Mouse (Mus musculus): ENCODE data around the gene Oscar. TPM values are rescaled to one million over a fixed set of nuclear protein-coding genes. Genes with fewer than 3 reads are reported as not detected.

Oscar gene
- polyA plus RNA-seq, 1 experiment from 2014 or later, result 0.11 TPM

GRCm38 (mm10) chr7:3614021-3614420 is 1.9 kb downstream of the Oscar start:
- no peak for ATAC-seq
- H3K36me3 ChIP-seq (ENCODE audit: insufficient read depth, low read length), result no peaks in the 10 kb centered on the region

GRCm38 (mm10) chr7:3611006-3611405 is 5.0 kb downstream of the Oscar start:
- H3K4me3 ChIP-seq (ENCODE audit: low read depth, low read length), result no peak overlapping the region
- no peaks in the 10 kb centered on the region for H3K4me1 ChIP-seq (ENCODE audit: insufficient read depth, low read depth, low read length)
- DNase-seq (ENCODE audit: low spot score), result no peak
- no peaks in the 10 kb centered on the region for H3K36me3 ChIP-seq (ENCODE audit: insufficient read depth, low read length)
- no peaks in the 10 kb centered on the region for H3K9me3 ChIP-seq (ENCODE audit: low read length)
- no peaks in the 10 kb centered on the region for H3K27me3 ChIP-seq (replicated peaks; ENCODE audit: insufficient read depth, low read length)
- H3K27ac ChIP-seq (ENCODE audit: low read length), result no peak overlapping the region
- H3K4me2 ChIP-seq (replicated peaks; ENCODE audit: low read depth, low read length), result no peak overlapping the region
- H3K9ac ChIP-seq (replicated peaks; ENCODE audit: low read depth), result no peak overlapping the region
- 80% methylated on average over 13 of the region's 13 CpGs for WGBS
- TF ChIP-seq CTCF (IDR thresholded peaks at IDR 0.05), result no peak
- no peak for TF ChIP-seq EP300 (IDR thresholded peaks at IDR 0.05)
- no peak for ATAC-seq

More at GRCm38 (mm10) chr7:3614021-3614420, 1.9 kb downstream of the Oscar start:
- Histone ChIP-seq H3K9ac (replicated peaks; ENCODE audit: low read depth) (no peak overlapping the region), H3K4me1 (ENCODE audit: insufficient read depth, low read depth, low read length) (peaks cover 6% of the 10 kb centered on the region), H3K9me3 (ENCODE audit: low read length) (no peaks in the 10 kb centered on the region), H3K4me3 (ENCODE audit: low read depth, low read length) (no peak overlapping the region), H3K4me2 (replicated peaks; ENCODE audit: low read depth, low read length) (no peak overlapping the region), H3K27me3 (replicated peaks; ENCODE audit: insufficient read depth, low read length) (no peaks in the 10 kb centered on the region), H3K27ac (ENCODE audit: low read length) (no peak overlapping the region)
- 68% methylated on average over 3 of the region's 3 CpGs for WGBS
- DNase-seq (ENCODE audit: low spot score), result no peak
- TF ChIP-seq CTCF (IDR thresholded peaks at IDR 0.05) (no peak), EP300 (IDR thresholded peaks at IDR 0.05) (no peak)

- Histone ChIP-seq H3K27me3 (replicated peaks; ENCODE audit: insufficient read depth, low read length) (no peaks in the 10 kb centered on the region), H3K36me3 (ENCODE audit: insufficient read depth, low read length) (no peaks in the 10 kb centered on the region), H3K4me3 (ENCODE audit: low read depth, low read length) (no peak overlapping the region), H3K27ac (ENCODE audit: low read length) (no peak overlapping the region), H3K9me3 (ENCODE audit: low read length) (no peaks in the 10 kb centered on the region), H3K4me1 (ENCODE audit: insufficient read depth, low read depth, low read length) (no peaks in the 10 kb centered on the region), H3K9ac (replicated peaks; ENCODE audit: low read depth) (no peak overlapping the region), H3K4me2 (replicated peaks; ENCODE audit: low read depth, low read length) (no peak overlapping the region)
- no peak for ATAC-seq
- WGBS, result 58% methylated on average over 3 of the region's 3 CpGs
- TF ChIP-seq EP300 (IDR thresholded peaks at IDR 0.05), result no peak
- TF ChIP-seq CTCF (IDR thresholded peaks at IDR 0.05), result no peak
- no peak for DNase-seq (ENCODE audit: low spot score)
These were observed 5.5 kb downstream of the Oscar start for GRCm38 (mm10) chr7:3610437-3610836.

GRCm38 (mm10) chr7:3609082-3609481 is 6.9 kb downstream of the Oscar start:
- 42% methylated on average over 3 of the region's 3 CpGs for WGBS
- H3K4me3 ChIP-seq (ENCODE audit: low read depth, low read length), result no peak overlapping the region
- no peaks in the 10 kb centered on the region for H3K9me3 ChIP-seq (ENCODE audit: low read length)
- H3K4me2 ChIP-seq (replicated peaks; ENCODE audit: low read depth, low read length), result no peak overlapping the region
- no peaks in the 10 kb centered on the region for H3K4me1 ChIP-seq (ENCODE audit: insufficient read depth, low read depth, low read length)
- no peak overlapping the region for H3K27ac ChIP-seq (ENCODE audit: low read length)
- ATAC-seq, result no peak
- no peak overlapping the region for H3K9ac ChIP-seq (replicated peaks; ENCODE audit: low read depth)
- no peaks in the 10 kb centered on the region for H3K36me3 ChIP-seq (ENCODE audit: insufficient read depth, low read length)
- no peak for DNase-seq (ENCODE audit: low spot score)
- no peaks in the 10 kb centered on the region for H3K27me3 ChIP-seq (replicated peaks; ENCODE audit: insufficient read depth, low read length)
- TF ChIP-seq CTCF (IDR thresholded peaks at IDR 0.05) (no peak), EP300 (IDR thresholded peaks at IDR 0.05) (no peak)

GRCm38 (mm10) chr7:3608668-3609067 is 7.3 kb downstream of the Oscar start:
- DNase-seq (ENCODE audit: low spot score), result no peak
- H3K36me3 ChIP-seq (ENCODE audit: insufficient read depth, low read length), result no peaks in the 10 kb centered on the region
- no peak overlapping the region for H3K9ac ChIP-seq (replicated peaks; ENCODE audit: low read depth)
- H3K4me1 ChIP-seq (ENCODE audit: insufficient read depth, low read depth, low read length), result no peaks in the 10 kb centered on the region
- no peak overlapping the region for H3K27ac ChIP-seq (ENCODE audit: low read length)
- H3K4me2 ChIP-seq (replicated peaks; ENCODE audit: low read depth, low read length), result no peak overlapping the region
- no peak for ATAC-seq
- H3K9me3 ChIP-seq (ENCODE audit: low read length), result no peaks in the 10 kb centered on the region
- no peak overlapping the region for H3K4me3 ChIP-seq (ENCODE audit: low read depth, low read length)
- TF ChIP-seq EP300 (IDR thresholded peaks at IDR 0.05), result no peak
- TF ChIP-seq CTCF (IDR thresholded peaks at IDR 0.05), result no peak
- H3K27me3 ChIP-seq (replicated peaks; ENCODE audit: insufficient read depth, low read length), result no peaks in the 10 kb centered on the region
- 81% methylated on average over 3 of the region's 3 CpGs for WGBS

GRCm38 (mm10) chr7:3607391-3607790 is 8.6 kb downstream of the Oscar start:
- Histone ChIP-seq H3K27ac (ENCODE audit: low read length) (no peak overlapping the region), H3K4me3 (ENCODE audit: low read depth, low read length) (no peak overlapping the region), H3K27me3 (replicated peaks; ENCODE audit: insufficient read depth, low read length) (no peaks in the 10 kb centered on the region), H3K9ac (replicated peaks; ENCODE audit: low read depth) (no peak overlapping the region), H3K4me2 (replicated peaks; ENCODE audit: low read depth, low read length) (no peak overlapping the region), H3K36me3 (ENCODE audit: insufficient read depth, low read length) (no peaks in the 10 kb centered on the region), H3K9me3 (ENCODE audit: low read length) (no peaks in the 10 kb centered on the region), H3K4me1 (ENCODE audit: insufficient read depth, low read depth, low read length) (no peaks in the 10 kb centered on the region)
- no peak for ATAC-seq
- WGBS, result 78% methylated on average over 6 of the region's 6 CpGs
- DNase-seq (ENCODE audit: low spot score), result no peak
- TF ChIP-seq EP300 (IDR thresholded peaks at IDR 0.05) (no peak), CTCF (IDR thresholded peaks at IDR 0.05) (no peak)

GRCm38 (mm10) chr7:3606798-3607197 is 9.2 kb downstream of the Oscar start:
- Histone ChIP-seq H3K4me3 (ENCODE audit: low read depth, low read length) (no peak overlapping the region), H3K27ac (ENCODE audit: low read length) (no peak overlapping the region), H3K9me3 (ENCODE audit: low read length) (no peaks in the 10 kb centered on the region), H3K4me2 (replicated peaks; ENCODE audit: low read depth, low read length) (no peak overlapping the region), H3K4me1 (ENCODE audit: insufficient read depth, low read depth, low read length) (no peaks in the 10 kb centered on the region), H3K36me3 (ENCODE audit: insufficient read depth, low read length) (no peaks in the 10 kb centered on the region), H3K27me3 (replicated peaks; ENCODE audit: insufficient read depth, low read length) (no peaks in the 10 kb centered on the region), H3K9ac (replicated peaks; ENCODE audit: low read depth) (no peak overlapping the region)
- DNase-seq (ENCODE audit: low spot score) (peak; percentile 53), ATAC-seq (peak; percentile 60; the same call in 1 of the 2 replicates)
- no peak for TF ChIP-seq EP300 (IDR thresholded peaks at IDR 0.05)
- peak; percentile 62 for TF ChIP-seq CTCF (IDR thresholded peaks at IDR 0.05)
- WGBS, result 18% methylated on average over 2 of the region's 2 CpGs
